Mouse (Mus musculus) thymus, postnatal 36 days (tissue): ENCODE data around the gene B4galt1.

Experiments used
- DNase-seq, 2 experiments: peaks; one replicate each; pipeline ENCODE4 v3.0.0; 2022; ENCODE audit warnings: mixed read lengths in 2 of 2

Gene B4galt1

GRCm38 (mm10) chr4:40774279-40775259 is 79.2 kb downstream of the B4galt1 start:
- DNase-seq: peak; percentile 73 to 74

DNA sequence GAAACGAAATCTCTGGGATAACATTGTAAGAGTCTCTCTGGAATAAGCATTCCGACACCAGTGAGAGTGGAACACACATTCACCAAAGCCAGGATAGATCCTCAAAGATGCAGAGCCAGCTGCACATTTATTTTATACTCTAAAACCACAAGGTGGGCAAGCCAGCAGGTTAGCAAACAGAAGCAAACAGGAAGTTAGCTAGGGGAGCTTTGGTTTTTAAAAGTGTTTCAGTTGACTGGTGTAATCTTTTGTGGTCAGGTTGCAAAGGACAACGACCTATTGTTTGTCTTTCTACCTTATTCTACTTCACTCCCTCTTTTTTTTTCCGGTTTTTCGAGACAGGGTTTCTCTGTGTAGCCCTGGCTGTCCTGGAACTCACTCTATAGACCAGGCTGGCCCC is 93.9 kb downstream of the B4galt1 start:
- DNase-seq: peak in 1 of 2 experiments; percentile 16

DNA sequence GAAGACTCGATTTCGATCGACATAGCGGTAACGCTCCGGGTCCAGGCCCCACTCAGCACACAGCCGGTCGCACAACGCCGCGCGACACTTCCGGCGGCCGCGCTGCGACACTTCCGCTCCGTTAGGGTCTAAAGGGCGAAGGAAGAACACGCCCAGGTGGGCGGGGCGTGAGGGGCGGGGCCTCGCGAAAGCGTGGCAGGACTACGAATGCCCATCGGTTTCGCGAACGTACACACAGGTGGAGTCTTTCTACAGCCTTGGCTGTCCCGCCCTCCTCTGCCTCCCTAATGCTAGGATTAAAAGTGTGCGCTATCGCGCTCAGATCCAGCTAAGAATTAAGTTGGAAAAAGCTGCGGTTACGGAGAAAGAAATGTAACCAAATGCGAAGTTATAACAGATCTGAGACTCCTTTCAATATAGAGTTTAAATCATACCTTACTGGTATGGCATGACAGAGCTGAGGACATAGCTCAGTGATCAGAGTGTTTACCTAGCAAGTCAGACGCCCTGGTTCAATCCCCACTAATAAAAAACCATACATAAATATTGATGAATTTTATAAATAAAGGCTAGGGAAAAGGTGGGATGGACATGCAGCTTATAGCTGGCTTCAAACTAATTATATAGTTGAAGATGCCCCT is 95.9 kb downstream of the B4galt1 start, which contains the start of gene Smu1:
Smu1 (minus strand) TSS at position 144 of the 641 bp plus-strand sequence.
- peak; percentile 96 to 97 for DNase-seq

- DNase-seq: no peak
Measured at GRCm38 (mm10) chr4:40757157-40757779, 96.5 kb downstream of the B4galt1 start.
